Mouse (Mus musculus) small intestine, adult 2 months (tissue): ENCODE measurements around the gene Asns.

ENCODE experiments used
- CTCF ChIP-seq: fragments of 200-500 bp; IDR thresholded peaks from 2 replicates; pipeline ENCODE4 v1.5.1; 2012; ENCODE audit warnings: low read depth, mild to moderate bottlenecking, control low read depth, inconsistent platforms, low read length, moderate library complexity, mixed read lengths; ENCODE audit not compliant: insufficient replicate concordance, insufficient read length; ENCODE audit errors: extremely low read depth
- POLR2A ChIP-seq: fragments of 200-500 bp; IDR thresholded peaks from 2 replicates; pipeline ENCODE4 v1.6.1; 2012; ENCODE audit warnings: low read depth, mild to moderate bottlenecking, control low read depth, inconsistent platforms, low read length, moderate library complexity

DNA sequence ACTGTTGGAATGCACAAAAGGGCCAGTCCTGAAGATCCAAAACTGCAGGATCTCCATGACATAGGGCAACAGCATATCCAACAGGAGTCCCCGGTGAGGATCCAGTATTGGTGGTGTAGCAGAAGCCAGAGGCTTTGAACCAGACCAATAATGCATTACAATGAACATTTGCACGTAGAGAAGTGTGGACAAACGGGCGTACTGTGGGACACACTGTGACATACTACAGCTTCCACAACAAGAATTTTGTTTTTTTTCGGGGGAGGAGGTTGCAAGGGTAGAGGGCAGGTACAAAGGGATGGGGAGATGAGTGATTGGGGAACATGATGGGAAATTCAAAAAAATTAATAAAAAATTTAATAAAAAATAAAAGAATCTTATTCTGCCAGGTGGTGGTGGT is 23.3 kb downstream of the Asns start:
- TF ChIP-seq POLR2A = no peak
- no peak for TF ChIP-seq CTCF
